Mouse (Mus musculus) spleen, embryonic (tissue): ENCODE results near the gene Fam104a.

Source experiments
- CTCF ChIA-PET: fragments of 350-600 bp; sonication (Branson Sonifier 250); formaldehyde crosslinking; loops from one replicate; lab custom pipeline; 2022; lab: Charles Lee

The Fam104a gene

DNA sequence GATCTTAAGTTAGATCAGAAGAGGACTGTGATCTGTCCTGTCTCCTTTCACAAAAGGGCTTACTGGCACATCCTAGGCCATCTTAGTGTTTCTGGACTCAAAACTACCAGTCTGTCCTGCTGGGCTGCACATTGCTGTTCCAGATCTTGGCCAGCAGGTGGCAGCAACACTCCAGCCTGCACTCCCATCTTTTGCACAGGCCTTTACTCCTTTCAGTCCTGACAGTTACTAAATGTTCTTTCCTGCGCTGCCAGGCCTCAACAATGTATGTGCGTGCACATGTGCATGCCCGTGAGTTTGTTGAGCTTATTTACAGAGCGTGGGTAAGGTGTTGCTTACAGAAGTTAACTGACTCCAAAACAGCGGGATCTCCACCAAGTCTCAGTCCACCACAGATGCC is 19.8 kb upstream of the Fam104a start:
- CTCF ChIA-PET = interaction anchor here (2.4 kb wide), 1 partner anchor 107 kb away, joined by 17 read pairs; no protein-coding TSS in a partner anchor

DNA sequence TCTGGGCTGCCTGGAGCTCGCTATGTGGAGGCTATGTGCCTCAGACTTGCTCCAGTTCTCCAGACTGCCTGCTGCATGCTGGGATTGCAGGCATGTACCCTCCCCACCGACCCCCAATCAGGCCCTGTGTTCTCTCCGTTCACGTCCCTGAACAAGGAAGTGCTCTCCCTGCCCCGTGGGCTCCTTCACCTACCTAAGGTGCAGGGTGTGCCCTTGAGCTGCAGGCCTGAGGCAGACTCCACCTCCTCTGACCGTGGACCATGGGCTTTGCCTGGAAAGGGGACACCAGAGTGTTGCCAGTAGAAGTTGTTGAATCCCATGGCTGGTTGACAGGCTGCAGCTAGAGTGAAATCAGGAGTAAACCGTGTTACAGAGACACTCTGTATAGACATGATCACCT is 15.7 kb upstream of the Fam104a start:
- CTCF ChIA-PET = no interaction called here

DNA sequence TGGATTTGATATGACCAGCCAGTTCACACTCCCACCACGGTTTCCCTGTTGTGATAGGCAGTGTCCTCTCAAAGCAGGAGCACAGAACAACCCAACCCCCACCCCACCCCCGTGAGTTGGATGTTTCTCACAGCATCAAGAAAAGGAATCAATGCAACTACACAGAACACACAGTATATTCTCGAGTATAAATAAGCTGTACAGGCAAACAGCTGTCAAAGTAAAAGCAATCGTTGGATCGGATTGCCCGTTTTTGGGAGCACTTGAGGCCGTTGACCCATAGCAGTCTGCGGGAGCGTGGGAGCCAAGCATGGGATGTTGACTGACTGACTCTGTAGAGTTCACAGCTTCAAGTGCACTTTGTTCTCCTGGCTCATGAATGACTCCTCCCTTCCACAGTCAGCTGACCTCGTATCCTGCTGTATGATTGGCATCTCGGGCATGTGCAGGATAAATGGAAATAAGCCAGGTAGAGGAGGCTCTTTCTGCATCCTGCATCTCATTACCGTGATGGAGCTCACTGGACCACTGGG is 14.1 kb upstream of the Fam104a start:
- CTCF ChIA-PET = no interaction called here

- CTCF ChIA-PET = no interaction called here
These were observed 13.6 kb upstream of the Fam104a start for GRCm38 (mm10) chr11:113697571-113697970.

- CTCF ChIA-PET = no interaction called here
These were observed 7.9 kb upstream of the Fam104a start for GRCm38 (mm10) chr11:113691851-113692250.

GRCm38 (mm10) chr11:113691318-113691717 is 7.4 kb upstream of the Fam104a start:
- CTCF ChIA-PET = no interaction called here

GRCm38 (mm10) chr11:113690506-113690905 is 6.6 kb upstream of the Fam104a start:
- CTCF ChIA-PET = interaction anchor here (0.8 kb wide), 1 partner anchor 9 kb away, joined by 8 read pairs; no protein-coding TSS in a partner anchor

GRCm38 (mm10) chr11:113687031-113687430 is 3.1 kb upstream of the Fam104a start:
- CTCF ChIA-PET = interaction anchor here (0.6 kb wide), 1 partner anchor 87 kb away, joined by 3 read pairs; no protein-coding TSS in a partner anchor

DNA sequence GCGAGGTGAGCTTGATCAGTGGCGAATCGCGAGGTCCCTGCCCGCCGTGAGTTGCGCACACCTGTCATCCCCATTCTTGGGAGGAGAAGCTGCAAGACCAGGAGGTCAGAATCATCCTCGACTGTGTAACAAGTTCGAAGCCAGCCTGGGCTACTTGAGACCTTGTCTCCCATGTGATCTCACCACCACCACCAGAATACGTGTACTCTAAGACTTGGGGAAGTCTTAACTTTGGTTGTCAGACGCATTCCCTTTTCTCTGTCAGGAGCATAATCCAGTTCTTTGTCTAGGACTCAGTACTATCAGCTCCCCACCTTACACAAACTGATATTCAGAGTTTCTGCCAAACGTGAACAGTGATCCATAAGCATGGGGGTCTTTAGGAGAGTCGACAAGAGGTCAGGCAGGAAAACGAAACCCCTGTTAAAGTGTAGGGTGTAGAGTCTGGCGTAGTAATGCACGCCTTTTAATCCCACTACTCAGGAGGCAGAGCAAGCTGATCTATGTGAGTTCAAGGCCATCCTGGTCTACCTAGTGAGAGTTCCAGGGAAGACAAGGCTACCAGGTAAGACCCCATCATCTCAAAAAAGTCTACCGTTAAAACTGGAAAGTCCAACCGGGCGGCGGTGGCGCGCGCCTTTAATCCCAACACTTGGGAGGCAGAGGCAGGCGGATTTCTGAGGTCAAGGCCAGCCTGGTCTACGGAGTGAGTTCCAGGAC is 912 bp upstream of the Fam104a start:
- CTCF ChIA-PET = interaction anchor here (1.1 to 1.4 kb wide), 2 partner anchors 70 to 127 kb away, joined by 3 read pairs; no protein-coding TSS in a partner anchor

GRCm38 (mm10) chr11:113683627-113683956 is 363 bp downstream of the Fam104a start:
- CTCF ChIA-PET = interaction anchor here (1.4 kb wide), 1 partner anchor 71 kb away, joined by 3 read pairs; no protein-coding TSS in a partner anchor

- CTCF ChIA-PET = interaction anchor here (0.5 to 1.4 kb wide), 2 partner anchors 71 to 431 kb away, joined by 3 to 4 read pairs; no protein-coding TSS in a partner anchor
These were observed 893 bp downstream of the Fam104a start for GRCm38 (mm10) chr11:113682897-113683626.

- CTCF ChIA-PET = interaction anchor here (0.6 kb wide), 1 partner anchor 8 kb away, joined by 8 read pairs; no protein-coding TSS in a partner anchor
These were observed 2.0 kb downstream of the Fam104a start for GRCm38 (mm10) chr11:113681979-113682378.

GRCm38 (mm10) chr11:113680954-113681353 is 3.0 kb downstream of the Fam104a start:
- CTCF ChIA-PET = no interaction called here

GRCm38 (mm10) chr11:113678373-113678772 is 5.6 kb downstream of the Fam104a start:
- CTCF ChIA-PET = no interaction called here

DNA sequence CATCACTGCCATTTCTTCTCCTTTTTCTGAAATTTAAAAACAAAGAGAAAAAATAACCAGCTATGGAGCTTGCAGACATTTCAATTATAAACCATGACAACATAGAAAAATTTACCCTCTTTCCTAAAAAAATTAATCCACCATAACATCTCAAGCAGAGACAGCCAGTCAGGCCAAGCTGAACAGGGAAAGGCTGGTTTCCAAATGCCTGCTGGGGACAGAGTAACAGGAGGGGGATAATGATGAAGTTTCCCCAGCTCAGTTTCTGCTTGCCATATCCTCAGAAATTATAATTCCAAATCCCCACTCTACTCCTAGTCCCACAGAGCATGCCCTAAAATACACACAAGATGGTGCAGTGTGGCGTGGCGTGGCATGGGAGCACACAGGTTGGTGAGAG is 6.6 kb downstream of the Fam104a start:
- CTCF ChIA-PET = no interaction called here

GRCm38 (mm10) chr11:113676847-113677246 is 7.1 kb downstream of the Fam104a start:
- CTCF ChIA-PET = no interaction called here

GRCm38 (mm10) chr11:113674595-113674994 is 9.4 kb downstream of the Fam104a start:
- CTCF ChIA-PET = interaction anchor here (0.6 kb wide), 1 partner anchor 120 kb away, joined by 7 read pairs; no protein-coding TSS in a partner anchor

DNA sequence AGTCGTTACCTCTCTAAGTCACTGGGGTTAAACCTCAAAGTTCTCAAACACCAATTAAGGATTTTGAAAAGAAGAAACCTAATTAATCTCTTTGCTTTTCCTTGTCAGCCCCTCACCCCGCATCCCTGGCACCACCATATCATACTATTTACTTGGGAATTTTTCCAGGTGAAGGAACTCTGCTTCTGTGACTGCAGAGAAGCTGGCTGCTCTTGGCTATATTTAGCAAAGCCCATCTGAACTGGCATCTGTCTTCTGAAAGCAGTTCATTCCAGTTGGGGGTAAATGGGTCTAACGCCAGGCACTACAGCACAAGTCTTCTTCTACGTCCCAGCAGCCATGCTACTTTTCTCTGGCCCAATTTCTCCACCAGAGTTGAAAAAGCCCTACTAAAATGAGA is 10.3 kb downstream of the Fam104a start:
- CTCF ChIA-PET = no interaction called here

DNA sequence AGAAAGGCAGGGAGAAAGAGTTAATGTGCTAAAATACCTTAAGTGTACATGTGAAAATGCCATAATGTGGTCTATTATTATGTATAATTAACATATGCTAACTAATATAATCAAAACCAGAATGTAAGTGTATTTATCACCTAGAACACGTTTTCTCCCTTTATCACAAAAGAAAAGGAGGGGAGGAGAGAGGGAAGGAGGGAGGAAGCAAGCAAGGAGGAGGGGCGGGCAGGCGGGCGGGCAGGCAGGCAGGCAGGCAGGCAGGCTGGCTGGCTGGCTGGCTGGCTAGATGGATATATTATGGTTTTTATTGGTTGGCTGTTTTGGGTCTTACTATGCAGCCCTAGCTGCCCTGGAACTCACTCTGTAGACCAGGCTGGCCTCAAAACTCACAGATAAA is 14.2 kb downstream of the Fam104a start:
- CTCF ChIA-PET = no interaction called here

DNA sequence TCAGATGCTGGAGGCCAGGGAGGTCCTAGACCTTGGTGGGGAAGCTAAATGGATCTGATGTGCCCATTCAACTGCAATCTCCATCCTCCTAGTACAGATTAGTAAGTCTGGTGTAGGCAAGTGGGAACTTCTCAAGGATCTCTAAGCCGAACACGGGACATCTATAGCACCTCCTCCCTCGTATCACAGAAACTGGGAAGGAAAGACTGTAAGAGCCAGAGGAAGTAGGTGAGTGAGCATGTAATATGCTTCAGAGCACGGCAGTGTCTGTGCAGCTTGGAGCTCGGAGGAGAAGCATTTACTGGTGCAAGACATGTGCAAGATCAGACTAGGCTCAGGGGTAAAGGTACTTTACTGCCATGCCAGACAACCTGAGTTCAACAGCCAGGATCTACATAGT is 15.1 kb downstream of the Fam104a start:
- CTCF ChIA-PET = no interaction called here

- CTCF ChIA-PET = interaction anchor here (0.5 kb wide), 1 partner anchor 1965 kb away, joined by 4 read pairs; no protein-coding TSS in a partner anchor
These were observed 16.3 kb downstream of the Fam104a start for GRCm38 (mm10) chr11:113667704-113668103.

- CTCF ChIA-PET = interaction anchor here (0.5 kb wide), 1 partner anchor 1965 kb away, joined by 4 read pairs; no protein-coding TSS in a partner anchor
These were observed 16.8 kb downstream of the Fam104a start for GRCm38 (mm10) chr11:113667122-113667521.
